8 mouse cellular contexts compared by ENCODE assay signal in genomic region chr2:58711935-58712334, GRCm38 (mm10).
DNase-seq lines count a peak whose midpoint lies in the region; ATAC-seq lines count a peak whose summit lies in the region.

No protein-coding gene starts in this region.

- peaks cover 34% of the 10 kb centered on the region for H3K4me1 ChIP-seq in embryonic facial prominence, embryonic 14.5 days (ENCODE audit: control insufficient read depth, insufficient read depth, low read length)
- peaks cover 72% of the 10 kb centered on the region for H3K4me1 ChIP-seq in heart, embryonic 13.5 days

- no peaks in the 10 kb centered on the region for H3K36me3 ChIP-seq in embryonic facial prominence, embryonic 14.5 days (ENCODE audit: control insufficient read depth, insufficient read depth, low read length)
- H3K36me3 ChIP-seq in heart, embryonic 13.5 days: no peaks in the 10 kb centered on the region

- ATAC-seq in embryonic facial prominence, embryonic 14.5 days (ENCODE audit: low read depth): peak; percentile 74
- peak; percentile 76; the same call in 1 of the 2 replicates for ATAC-seq in heart, embryonic 13.5 days (ENCODE audit: extremely low read depth, insufficient number of reproducible peaks, low FRiP score, low TSS enrichment)

- intact Hi-C loops in left cerebral cortex, postnatal 4 days (cut with DNase I): no loop called here
- intact Hi-C loops in left cerebral cortex, postnatal 25 days (cut with DNase I): no loop called here

- H3K27ac ChIP-seq in embryonic facial prominence, embryonic 14.5 days (replicated peaks; ENCODE audit: low read depth, low read length): peak overlapping the region; percentile 78
- H3K27ac ChIP-seq in heart, embryonic 13.5 days (replicated peaks): peak overlapping the region; percentile 93

- WGBS in embryonic facial prominence, embryonic 14.5 days: 17% methylated on average over 5 of the region's 5 CpGs
- 10% methylated on average over 5 of the region's 5 CpGs for WGBS in heart, embryonic 13.5 days
- 4% methylated on average over 5 of the region's 5 CpGs for WGBS in large intestine, adult 2 months

- no peak overlapping the region for H3K9ac ChIP-seq in embryonic facial prominence, embryonic 14.5 days (ENCODE audit: low read depth, low read length)
- H3K9ac ChIP-seq in heart, embryonic 13.5 days: no peak overlapping the region

- H3K4me2 ChIP-seq in embryonic facial prominence, embryonic 14.5 days (ENCODE audit: low read depth, low read length): no peak overlapping the region
- 0 out of 2 replicates have a peak overlapping the region, but pooled peaks have one; percentile 16 for H3K4me2 ChIP-seq in heart, embryonic 13.5 days

- H3K27me3 ChIP-seq in embryonic facial prominence, embryonic 14.5 days (replicated peaks; ENCODE audit: control insufficient read depth, insufficient read depth, low read length): no peaks in the 10 kb centered on the region
- no peaks in the 10 kb centered on the region for H3K27me3 ChIP-seq in heart, embryonic 13.5 days (replicated peaks)

- no peaks in the 10 kb centered on the region for H3K9me3 ChIP-seq in embryonic facial prominence, embryonic 14.5 days (ENCODE audit: control insufficient read depth, low read length)
- H3K9me3 ChIP-seq in heart, embryonic 13.5 days: no peaks in the 10 kb centered on the region

- DNase-seq in left cerebral cortex, postnatal 4 days: peak; percentile 79
- no peak for DNase-seq in left cerebral cortex, postnatal 25 days (ENCODE audit: low spot score in 2 of 2)
- DNase-seq in embryonic facial prominence, embryonic 14.5 days (ENCODE audit: low spot score): peak; percentile 93
- peak; percentile 48 for DNase-seq in large intestine, adult 2 months (ENCODE audit: low read depth, low spot score)
- peak; percentile 36 for DNase-seq in mesoderm, embryonic 11.5 days (ENCODE audit: low read depth, low spot score)
- DNase-seq in spleen, postnatal 14 days (ENCODE audit: low spot score in 2 of 2): no peak
- DNase-seq in thymus, postnatal 36 days: no peak

- H3K4me3 ChIP-seq in embryonic facial prominence, embryonic 14.5 days (ENCODE audit: low read depth, low read length): no peak overlapping the region
- H3K4me3 ChIP-seq in heart, embryonic 13.5 days: no peak overlapping the region

Comparison
In these comparisons a context has a peak if more than half of its experiments do, and no peak if none do; other contexts are left out.
1. DNase-seq: peak in left cerebral cortex, postnatal 4 days (single experiment), embryonic facial prominence, embryonic 14.5 days (single experiment), large intestine, adult 2 months (single experiment) and mesoderm, embryonic 11.5 days (single experiment); none in left cerebral cortex, postnatal 25 days (0 of 2), spleen, postnatal 14 days (0 of 2) and thymus, postnatal 36 days (0 of 2).